Mouse (Mus musculus) heart, postnatal 0 days (tissue): Measurements from ENCODE around the gene Cblc. TPM values are rescaled to one million over a fixed set of nuclear protein-coding genes. Genes with fewer than 3 reads are reported as not detected.

Experiments used
- ATAC-seq: fragments of 200-750 bp; cut with Nextera tagmentation; 2 replicates; pipeline ENCODE4 v1.8.0; 2017; ENCODE audit warnings: low read depth, moderate number of reproducible peaks, moderate library complexity; ENCODE audit not compliant: insufficient read depth
- DNase-seq: peaks from one replicate; pipeline ENCODE4 v3.0.0-alpha.2; 2016; ENCODE audit warnings: low spot score
- H3K27ac ChIP-seq: fragments of 300-500 bp; sonication (generic); 2 replicates; pipeline ENCODE4 v1.5.1; 2014; ENCODE audit warnings: low read depth, mild to moderate bottlenecking
- H3K27me3 ChIP-seq: fragments of 300-500 bp; sonication (generic); 2 replicates; pipeline ENCODE4 v1.6.1; 2014; ENCODE audit warnings: low read length, mixed read lengths; ENCODE audit not compliant: control insufficient read depth, insufficient read depth
- H3K36me3 ChIP-seq: fragments of 300-500 bp; sonication (generic); replicated peaks from 2 replicates; pipeline ENCODE4 v1.6.1; 2014; ENCODE audit warnings: low read length, mixed read lengths; ENCODE audit not compliant: control insufficient read depth, insufficient read depth
- H3K4me1 ChIP-seq: fragments of 300-500 bp; sonication (generic); 2 replicates; pipeline ENCODE4 v1.6.1; 2014; ENCODE audit warnings: antibody characterized with exemption; ENCODE audit not compliant: control insufficient read depth, insufficient read depth
- H3K4me2 ChIP-seq: fragments of 300-500 bp; sonication (generic); 2 replicates; pipeline ENCODE4 v1.6.1; 2014; ENCODE audit warnings: low read depth, mild to moderate bottlenecking, low read length, moderate library complexity
- H3K4me3 ChIP-seq: fragments of 300-500 bp; sonication (generic); 2 replicates; pipeline ENCODE4 v1.5.1; 2014; ENCODE audit warnings: low read depth, low read length
- H3K9ac ChIP-seq: fragments of 300-500 bp; sonication (generic); replicated peaks from 2 replicates; pipeline ENCODE4 v1.6.1; 2014; ENCODE audit warnings: low read depth, low read length, mixed read lengths
- H3K9me3 ChIP-seq: fragments of 300-500 bp; sonication (generic); replicated peaks from 2 replicates; pipeline ENCODE4 v1.6.1; 2016; ENCODE audit warnings: low read length; ENCODE audit not compliant: control insufficient read depth
- CTCF ChIP-seq: IDR thresholded peaks from 2 replicates; pipeline ENCODE4 v1.5.1; 2016; ENCODE audit warnings: antibody characterized with exemption, control low read depth, low read depth
- EP300 ChIP-seq: IDR thresholded peaks from 2 replicates; pipeline ENCODE4 v1.6.1; 2016; ENCODE audit warnings: antibody characterized with exemption, low read depth
- WGBS: fragments of 180-500 bp; shearing (Covaris S2); extraction: QIAGEN DNeasy Blood & Tissue Kit; methylation state at CpG from one replicate; pipeline ENCODE4 v1.1.7; 2014; 5-methylcytosine and 5-hydroxymethylcytosine counted together
- polyA plus RNA-seq: library from polyadenylated mRNA; unstranded; fragments of >200 nt; fragmentation: Nextera tagmentation; extraction: Ambion mirVana; gene quantifications from 2 replicates; pipeline ENCODE4 v1.2.1, GENCODE M21; 2015
- total RNA-seq: library from RNA; depleted of rRNA; stranded (reverse); fragments of >200 nt; gene quantifications from 2 replicates; pipeline ENCODE4 v1.2.3, GENCODE M21; 2014; ENCODE audit warnings: low replicate concordance

Cblc gene
- total and polyA plus RNA-seq, 2 experiments from 2014 or later: 0.36 TPM; not detected in 1

DNA sequence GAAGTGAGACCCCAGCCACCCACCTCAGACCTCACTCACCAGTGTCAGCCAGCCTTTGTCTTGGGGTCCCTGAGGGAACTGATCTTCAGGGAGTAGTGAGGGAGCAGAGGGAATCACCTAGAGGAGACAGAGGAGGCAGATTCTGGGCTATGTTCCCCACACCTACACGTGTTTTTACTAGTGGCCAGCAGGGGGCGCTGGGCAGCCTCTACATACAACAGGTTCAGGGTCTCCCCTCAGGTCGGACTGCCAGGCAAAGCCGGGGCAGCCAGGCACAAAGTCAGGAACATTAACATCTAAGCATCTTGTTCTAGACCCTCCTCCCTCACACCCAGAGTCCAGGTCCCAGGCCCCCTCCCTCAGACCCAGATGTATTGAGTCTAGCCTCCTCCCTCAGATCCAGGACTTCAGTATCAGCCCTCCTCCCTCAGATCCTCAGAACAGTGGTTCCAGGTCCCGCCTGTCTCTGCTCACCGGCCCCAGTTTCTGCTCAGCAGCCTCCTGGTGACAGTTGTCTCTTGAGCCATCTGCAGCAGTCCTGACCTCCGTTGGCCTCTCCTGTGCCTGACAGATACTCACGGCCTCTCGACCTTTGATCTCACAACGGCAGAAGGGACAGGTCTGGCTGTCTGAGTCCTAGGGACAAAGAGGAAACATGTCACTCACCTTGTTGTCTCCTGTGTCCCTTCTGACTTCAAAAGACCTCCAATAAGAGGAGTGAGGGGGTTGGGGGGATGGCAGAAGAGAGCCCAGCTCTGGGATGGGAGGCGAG lies 11.7 kb downstream of the Cblc start:
- peak; percentile 35; the same call in 1 of the 2 replicates for TF ChIP-seq CTCF
- TF ChIP-seq EP300: no peak
- Histone ChIP-seq H3K4me1 (0 out of 2 replicates have a peak, but pooled peaks cover 4% of the 10 kb centered on the region), H3K36me3 (no peaks in the 10 kb centered on the region), H3K9me3 (no peaks in the 10 kb centered on the region), H3K4me2 (no peak overlapping the region), H3K27ac (no peak overlapping the region), H3K27me3 (no peaks in the 10 kb centered on the region), H3K4me3 (no peak overlapping the region), H3K9ac (no peak overlapping the region)
- ATAC-seq: no peak
- WGBS: 22% methylated on average over 11 of the region's 11 CpGs
- no peak for DNase-seq

DNA sequence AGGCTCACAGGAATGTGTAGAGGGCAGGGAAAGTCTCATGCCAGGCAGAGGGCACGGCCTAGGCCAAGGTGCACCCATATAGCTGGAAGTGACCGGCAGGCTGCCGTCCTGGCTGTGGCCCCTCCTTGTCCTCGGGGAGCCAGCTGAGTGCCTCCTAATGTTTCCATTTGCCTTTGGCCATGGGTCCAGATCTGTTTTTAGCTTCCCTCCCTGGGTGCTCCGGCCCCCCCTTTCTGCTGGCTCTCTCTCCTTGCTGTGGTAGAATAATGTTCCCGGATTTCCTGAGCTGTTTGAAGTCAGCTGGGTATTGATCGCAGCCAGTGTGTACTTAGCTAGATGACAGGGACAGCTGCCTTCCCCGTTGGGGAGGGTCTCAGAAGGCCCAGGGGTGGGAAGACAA lies 13.0 kb downstream of the Cblc start:
- H3K4me1 ChIP-seq: 0 out of 2 replicates have a peak, but pooled peaks cover 4% of the 10 kb centered on the region
- WGBS: 47% methylated on average over 8 of the region's 8 CpGs
- no peak overlapping the region for H3K4me2 ChIP-seq
- H3K27ac ChIP-seq: 0 out of 2 replicates have a peak overlapping the region, but pooled peaks have one; percentile 32
- H3K9me3 ChIP-seq: no peaks in the 10 kb centered on the region
- ATAC-seq: no peak
- TF ChIP-seq CTCF (no peak), EP300 (no peak)
- H3K27me3 ChIP-seq: no peaks in the 10 kb centered on the region
- no peak overlapping the region for H3K9ac ChIP-seq
- H3K4me3 ChIP-seq: no peak overlapping the region
- no peaks in the 10 kb centered on the region for H3K36me3 ChIP-seq
- no peak for DNase-seq

DNA sequence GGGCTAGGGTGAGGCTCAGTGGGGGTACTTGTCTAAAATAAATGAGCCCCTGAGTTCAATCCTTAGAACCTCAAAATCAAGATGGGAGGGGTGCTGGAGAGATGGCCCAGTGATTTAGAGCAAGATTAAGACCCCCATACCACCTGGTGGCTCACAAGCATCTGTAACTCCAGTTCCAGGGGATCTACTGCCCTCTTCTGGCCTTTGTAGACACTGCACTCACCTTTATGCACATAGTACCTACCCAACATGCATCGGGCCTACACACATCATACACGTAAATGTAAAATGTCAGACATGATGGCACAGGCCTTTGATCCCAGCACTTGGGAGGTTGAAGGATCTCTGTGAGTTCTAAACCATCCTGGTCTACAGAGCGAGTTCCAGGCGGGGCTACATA lies 14.0 kb downstream of the Cblc start:
- peak; percentile 44; the same call in 1 of the 2 replicates for ATAC-seq
- Histone ChIP-seq H3K4me3 (no peak overlapping the region), H3K36me3 (no peaks in the 10 kb centered on the region), H3K4me1 (0 out of 2 replicates have a peak, but pooled peaks cover 4% of the 10 kb centered on the region), H3K27me3 (no peaks in the 10 kb centered on the region), H3K9ac (no peak overlapping the region), H3K4me2 (no peak overlapping the region), H3K27ac (no peak overlapping the region), H3K9me3 (no peaks in the 10 kb centered on the region)
- no peak for DNase-seq
- WGBS: 90% methylated on average over 4 of the region's 4 CpGs
- peak; percentile 76 for TF ChIP-seq CTCF
- no peak for TF ChIP-seq EP300

DNA sequence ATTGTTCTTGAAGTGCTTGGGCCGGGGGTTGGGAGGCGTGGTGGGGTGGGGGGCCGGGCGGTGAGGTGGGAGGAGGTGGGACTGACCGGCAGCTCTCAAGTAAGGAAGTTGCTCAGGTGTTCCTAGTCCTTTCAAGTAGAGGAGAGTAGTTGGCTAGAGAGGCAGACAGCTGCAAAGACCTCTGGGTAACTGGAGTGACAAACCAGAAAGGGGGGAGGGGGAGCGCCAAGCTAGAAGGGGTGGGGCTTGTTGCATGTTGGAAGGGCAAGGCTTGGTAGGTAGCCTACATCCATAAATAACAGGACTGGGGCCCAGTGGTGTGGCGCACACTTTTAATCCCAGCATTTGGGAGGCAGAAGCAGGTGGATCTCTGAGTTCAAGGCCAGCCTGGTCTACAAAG lies 14.9 kb downstream of the Cblc start:
- no peak overlapping the region for H3K9ac ChIP-seq
- no peak overlapping the region for H3K4me3 ChIP-seq
- no peak overlapping the region for H3K4me2 ChIP-seq
- no peaks in the 10 kb centered on the region for H3K36me3 ChIP-seq
- no peaks in the 10 kb centered on the region for H3K27me3 ChIP-seq
- TF ChIP-seq EP300 (no peak), CTCF (no peak)
- no peak for DNase-seq
- no peaks in the 10 kb centered on the region for H3K9me3 ChIP-seq
- no peak overlapping the region for H3K27ac ChIP-seq
- 0 out of 2 replicates have a peak, but pooled peaks cover 4% of the 10 kb centered on the region for H3K4me1 ChIP-seq
- ATAC-seq: no peak
- WGBS: 83% methylated on average over 7 of the region's 7 CpGs

DNA sequence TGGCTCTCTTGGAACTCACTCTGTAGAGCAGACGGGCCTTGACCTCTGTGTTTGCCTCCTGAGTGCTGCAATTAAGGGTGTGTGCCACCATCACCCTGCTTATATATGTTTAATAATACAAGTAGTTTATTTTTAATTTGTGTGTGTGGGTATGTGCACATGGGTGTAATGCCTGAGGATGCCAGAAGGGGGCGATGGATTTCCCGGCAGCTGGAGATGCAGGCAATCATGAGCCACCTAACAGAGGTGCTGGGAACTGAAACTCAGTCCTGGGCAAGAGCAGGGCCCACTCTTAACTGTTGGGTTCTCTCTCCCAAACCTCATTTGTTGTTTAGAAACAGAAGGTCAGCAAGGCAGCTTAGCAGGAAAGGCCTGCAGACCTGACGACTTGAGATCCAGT lies 16.7 kb downstream of the Cblc start:
- DNase-seq (no peak), ATAC-seq (no peak)
- no peaks in the 10 kb centered on the region for H3K9me3 ChIP-seq
- H3K27me3 ChIP-seq: no peaks in the 10 kb centered on the region
- 0 out of 2 replicates have a peak, but pooled peaks cover 4% of the 10 kb centered on the region for H3K4me1 ChIP-seq
- H3K9ac ChIP-seq: no peak overlapping the region
- H3K27ac ChIP-seq: no peak overlapping the region
- 80% methylated on average over 4 of the region's 4 CpGs for WGBS
- H3K4me2 ChIP-seq: no peak overlapping the region
- no peaks in the 10 kb centered on the region for H3K36me3 ChIP-seq
- H3K4me3 ChIP-seq: no peak overlapping the region
- no peak for TF ChIP-seq CTCF
- no peak for TF ChIP-seq EP300
